Mouse (Mus musculus): ENCODE results near the gene Tmem217. TPM values are rescaled to one million over a fixed set of nuclear protein-coding genes. Genes with fewer than 3 reads are reported as not detected.

Gene Tmem217
- polyA plus RNA-seq, 1 experiment = 0.19 TPM

DNA sequence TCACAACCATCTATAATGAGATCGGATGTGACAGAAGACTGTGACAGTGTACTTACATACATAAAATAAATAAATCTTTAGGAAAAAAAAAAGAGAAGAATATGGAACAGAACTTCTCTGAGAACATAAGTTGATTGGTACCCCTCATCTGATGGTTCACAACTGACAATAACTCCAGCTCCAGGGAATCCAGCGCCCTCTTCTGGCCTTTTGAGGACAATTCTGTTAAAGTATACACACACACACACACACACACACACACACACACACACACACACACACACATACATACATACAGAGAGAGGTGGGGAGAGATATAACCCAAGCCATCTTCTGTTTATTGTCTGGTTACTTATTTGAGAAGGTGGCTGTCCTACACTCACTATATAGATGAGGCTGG, 67.8 kb downstream of the Tmem217 start:
- no peak for DNase-seq (ENCODE audit: low read depth)
- TF ChIP-seq POLR2A (IDR thresholded peaks at IDR 0.05; ENCODE audit: borderline replicate concordance, extremely low read depth, insufficient read depth, insufficient read length, poor library complexity, severe bottlenecking) = no peak
- TF ChIP-seq CTCF (IDR thresholded peaks at IDR 0.05; ENCODE audit: borderline replicate concordance, extremely low read depth, insufficient read depth, insufficient read length) = no peak

DNA sequence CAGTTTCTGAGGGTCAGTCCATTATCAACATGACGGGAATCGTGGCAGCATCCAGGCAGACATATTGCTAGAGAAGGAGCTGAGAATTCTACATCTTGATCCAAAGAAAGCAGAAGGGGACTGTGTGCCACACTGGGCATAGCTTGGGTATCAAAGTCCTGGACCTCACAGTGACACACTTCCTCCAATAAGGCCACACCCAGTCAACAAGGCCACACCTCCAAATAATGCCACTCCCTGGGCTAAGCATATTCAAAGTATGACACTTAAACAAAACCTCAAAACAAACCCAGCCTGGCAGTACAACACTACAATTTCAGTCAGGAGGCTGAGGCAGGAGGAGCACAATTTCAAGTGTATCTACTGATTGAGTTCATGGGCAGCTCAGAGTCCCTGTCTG, 68.9 kb downstream of the Tmem217 start:
- DNase-seq (ENCODE audit: low read depth) = no peak

DNA sequence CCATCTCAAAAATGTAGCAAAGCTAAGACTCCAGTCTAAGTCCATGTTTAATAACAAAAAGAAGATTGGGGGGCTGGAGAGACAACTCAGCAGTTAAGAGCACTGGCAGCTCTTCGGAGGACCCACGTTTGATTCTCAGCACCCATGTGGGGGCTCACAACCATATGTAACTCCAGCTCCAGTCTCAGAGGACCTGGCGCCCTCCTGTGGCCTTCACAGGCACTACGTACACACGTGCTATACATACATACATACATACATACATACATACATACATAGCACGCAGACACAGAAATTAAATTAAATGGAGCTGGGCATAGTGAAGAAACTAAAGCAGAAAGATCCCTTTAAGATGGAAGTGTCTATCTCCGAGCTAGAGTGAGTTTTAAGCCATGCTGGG, 69.6 kb downstream of the Tmem217 start:
- TF ChIP-seq CTCF (IDR thresholded peaks at IDR 0.05; ENCODE audit: borderline replicate concordance, extremely low read depth, insufficient read depth, insufficient read length) (0 out of 2 replicates have a peak, but pooled peaks have one; percentile 6), POLR2A (IDR thresholded peaks at IDR 0.05; ENCODE audit: borderline replicate concordance, extremely low read depth, insufficient read depth, insufficient read length, poor library complexity, severe bottlenecking) (no peak)
- no peak for DNase-seq (ENCODE audit: low read depth)

More for the DNA sequence above, 68.9 kb downstream of the Tmem217 start:
- TF ChIP-seq CTCF (IDR thresholded peaks at IDR 0.05; ENCODE audit: borderline replicate concordance, extremely low read depth, insufficient read depth, insufficient read length) = no peak
- TF ChIP-seq POLR2A (IDR thresholded peaks at IDR 0.05; ENCODE audit: borderline replicate concordance, extremely low read depth, insufficient read depth, insufficient read length, poor library complexity, severe bottlenecking) = no peak

DNA sequence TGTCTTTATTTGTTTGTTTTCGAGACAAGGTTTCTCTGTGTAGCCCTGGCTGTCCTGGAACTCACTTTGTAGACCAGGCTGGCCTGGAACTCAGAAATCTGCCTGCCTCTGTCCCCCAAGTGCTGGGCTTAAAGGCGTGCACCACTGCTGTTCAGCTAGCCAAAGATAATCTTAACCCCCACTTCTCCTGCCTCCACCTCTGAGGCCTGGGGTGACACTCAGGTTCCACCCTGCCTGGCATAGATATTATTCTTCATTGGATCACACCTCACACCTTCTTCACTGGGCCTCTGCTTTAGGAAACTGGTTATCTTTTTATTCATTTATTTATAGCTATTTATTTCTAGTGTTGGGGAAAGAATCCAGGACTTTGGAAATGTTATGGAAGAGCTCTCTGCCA, 71.9 kb downstream of the Tmem217 start:
- TF ChIP-seq CTCF (IDR thresholded peaks at IDR 0.05; ENCODE audit: borderline replicate concordance, extremely low read depth, insufficient read depth, insufficient read length) (no peak), POLR2A (IDR thresholded peaks at IDR 0.05; ENCODE audit: borderline replicate concordance, extremely low read depth, insufficient read depth, insufficient read length, poor library complexity, severe bottlenecking) (no peak)
- no peak for DNase-seq (ENCODE audit: low read depth)

DNA sequence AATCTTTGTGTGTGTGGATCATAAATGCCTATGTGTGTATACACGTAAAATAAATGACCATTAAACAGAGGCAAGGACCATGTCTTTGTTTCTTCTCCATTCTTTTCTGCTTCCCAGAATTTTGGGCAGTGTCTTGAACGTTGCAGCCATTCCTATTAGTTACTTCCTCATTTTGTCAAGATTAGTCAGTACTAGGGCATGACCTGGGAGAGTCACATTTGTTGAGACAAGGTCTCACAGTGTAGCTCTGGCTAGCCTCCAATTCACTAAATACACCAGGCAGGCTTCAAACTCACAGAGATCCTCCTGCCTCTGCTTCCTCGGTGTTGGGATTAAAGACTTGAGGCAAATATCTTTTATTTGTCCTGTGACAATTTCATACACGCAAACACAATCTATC, 73.9 kb downstream of the Tmem217 start:
- DNase-seq (ENCODE audit: low read depth) = no peak
- TF ChIP-seq POLR2A (IDR thresholded peaks at IDR 0.05; ENCODE audit: borderline replicate concordance, extremely low read depth, insufficient read depth, insufficient read length, poor library complexity, severe bottlenecking) (no peak), CTCF (IDR thresholded peaks at IDR 0.05; ENCODE audit: borderline replicate concordance, extremely low read depth, insufficient read depth, insufficient read length) (no peak)

DNA sequence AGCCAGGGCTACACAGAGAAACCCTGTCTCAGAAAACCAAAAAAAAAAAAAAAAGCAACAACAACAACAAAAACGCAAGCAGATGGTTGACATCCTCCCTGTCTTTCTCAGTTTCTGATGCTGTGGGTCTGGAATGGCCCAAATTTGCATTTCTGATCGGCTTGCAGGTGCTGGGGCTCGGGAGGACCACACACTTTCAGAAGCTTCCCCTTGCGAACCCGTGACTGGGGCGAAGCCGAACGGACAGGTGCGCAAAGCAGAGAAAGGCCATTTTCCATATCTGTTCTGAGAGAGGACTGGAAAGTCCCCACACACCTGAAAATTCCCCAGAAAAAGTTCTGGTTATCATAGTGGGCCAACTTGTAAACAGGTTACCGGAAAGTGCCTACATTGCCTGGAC, 74.8 kb downstream of the Tmem217 start:
- no peak for DNase-seq (ENCODE audit: low read depth)
- TF ChIP-seq CTCF (IDR thresholded peaks at IDR 0.05; ENCODE audit: borderline replicate concordance, extremely low read depth, insufficient read depth, insufficient read length) (no peak), POLR2A (IDR thresholded peaks at IDR 0.05; ENCODE audit: borderline replicate concordance, extremely low read depth, insufficient read depth, insufficient read length, poor library complexity, severe bottlenecking) (no peak)

DNA sequence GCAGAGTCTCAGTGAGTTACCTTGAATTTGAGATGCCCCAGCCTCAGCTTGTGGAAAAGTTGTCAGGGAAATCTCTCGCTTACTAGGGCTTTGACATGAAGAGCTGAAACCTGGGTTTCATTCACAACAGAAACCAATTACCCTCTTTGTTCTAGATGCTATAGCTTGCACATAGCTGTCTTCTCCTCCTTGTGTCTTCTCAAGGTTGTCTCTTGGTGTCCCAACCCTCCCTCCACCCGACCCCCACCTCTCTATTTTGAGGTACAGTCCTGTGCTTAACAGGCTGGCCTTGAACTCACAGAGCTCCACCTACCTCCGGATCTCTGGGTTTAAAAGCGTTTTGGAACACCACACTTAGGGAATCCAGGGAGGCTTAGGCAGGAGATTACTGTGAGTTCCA, 75.7 kb downstream of the Tmem217 start:
- TF ChIP-seq CTCF (IDR thresholded peaks at IDR 0.05; ENCODE audit: borderline replicate concordance, extremely low read depth, insufficient read depth, insufficient read length) = no peak
- TF ChIP-seq POLR2A (IDR thresholded peaks at IDR 0.05; ENCODE audit: borderline replicate concordance, extremely low read depth, insufficient read depth, insufficient read length, poor library complexity, severe bottlenecking) = no peak
- DNase-seq (ENCODE audit: low read depth) = no peak

Other genes with a start within 250 kb of the Tmem217 start
- gene Pi16, start 234.7 kb downstream of the Tmem217 start, polyA plus RNA-seq (2012; rRNA removed) = 2.9 and 3.6 TPM in 2 replicates
- gene Mtch1, start 204.5 kb downstream of the Tmem217 start, polyA plus RNA-seq (2012; rRNA removed) = 698 and 767 TPM in 2 replicates
- gene Fgd2, start 191.5 kb downstream of the Tmem217 start, polyA plus RNA-seq (2012; rRNA removed) = 6.1 and 6.4 TPM in 2 replicates
- gene Pim1, start 61.6 kb downstream of the Tmem217 start, polyA plus RNA-seq (2012; rRNA removed) = 11.4 and 15.6 TPM in 2 replicates
- gene Gm17657, start 2.7 kb downstream of the Tmem217 start, polyA plus RNA-seq (2012; rRNA removed) = not detected in 2 replicates
- gene Tbc1d22b, start 2.6 kb downstream of the Tmem217 start, polyA plus RNA-seq (2012; rRNA removed) = 29.2 and 40.6 TPM in 2 replicates
- 52.9 and 57.7 TPM in 2 replicates for gene Rnf8, start 62.4 kb upstream of the Tmem217 start, polyA plus RNA-seq (2012; rRNA removed)
- 3.3 and 3.4 TPM in 2 replicates for gene Gm28043, start 62.5 kb upstream of the Tmem217 start, polyA plus RNA-seq (2012; rRNA removed)
- gene Cmtr1, start 108.2 kb upstream of the Tmem217 start, polyA plus RNA-seq (2012; rRNA removed) = 57.2 and 59.1 TPM in 2 replicates
- gene Ccdc167, start 164.7 kb upstream of the Tmem217 start, polyA plus RNA-seq (2012; rRNA removed) = 18.2 and 19.1 TPM in 2 replicates

Data from brain, embryonic 14.5 days (tissue).